Mouse (Mus musculus) C2C12 (cell line): ENCODE measurements around the gene Car8.

ENCODE experiments used
- CTCF ChIP-seq: IDR thresholded peaks from one replicate; pipeline ENCODE4 v1.5.1; 2011; ENCODE audit not compliant: control insufficient read depth, insufficient read depth, insufficient read length
- FOSL1 ChIP-seq: IDR thresholded peaks from one replicate; pipeline ENCODE4 v1.8.0; 2011; ENCODE audit warnings: mild to moderate bottlenecking, low read length; ENCODE audit not compliant: poor library complexity, insufficient read depth, severe bottlenecking
- MAX ChIP-seq: IDR thresholded peaks from one replicate; pipeline ENCODE4 v1.6.1; 2011; ENCODE audit warnings: mild to moderate bottlenecking, control low read depth
- MYOD1 ChIP-seq: IDR thresholded peaks from one replicate; pipeline ENCODE4 v1.6.1; 2011; ENCODE audit warnings: low read depth; ENCODE audit not compliant: control insufficient read depth, insufficient read length
- USF1 ChIP-seq: IDR thresholded peaks from one replicate; pipeline ENCODE4 v1.6.1; 2011; ENCODE audit warnings: low read depth, mild to moderate bottlenecking, control low read depth, moderate library complexity

GRCm38 (mm10) chr4:8212873-8213569, 25.8 kb downstream of the Car8 start:
- no peak for TF ChIP-seq CTCF
- no peak for TF ChIP-seq MYOD1
- TF ChIP-seq MAX: no peak
- peak; percentile 67 for TF ChIP-seq USF1
- TF ChIP-seq FOSL1: no peak
